Mouse (Mus musculus): Measurements from ENCODE around the gene Hbb-bh2.

GRCm38 (mm10) chr7:103843034-103843433 lies 2.7 kb upstream of the Hbb-bh2 start, which contains the start of gene Hbb-bh1:
- TF ChIP-seq CTCF (conservative IDR thresholded peaks at IDR 0.05; ENCODE audit: low read length) (no peak), NANOG (IDR thresholded peaks at IDR 0.05; ENCODE audit: borderline replicate concordance, low read length) (no peak), POU5F1 (IDR thresholded peaks at IDR 0.05; ENCODE audit: borderline replicate concordance, low read length) (no peak)
